Mouse (Mus musculus): ENCODE data around the gene Actrt2. TPM values are rescaled to one million over a fixed set of nuclear protein-coding genes. Genes with fewer than 3 reads are reported as not detected.
A peak's percentile ranks its signal among the peaks of the same experiment; 100 is the strongest.

The Actrt2 gene
- polyA plus RNA-seq, 1 experiment from 2014 or later = not detected

GRCm38 (mm10) chr4:154675441-154676000, 7.9 kb upstream of the Actrt2 start:
- H3K27me3 ChIP-seq = peaks cover 66% of the 10 kb centered on the region

GRCm38 (mm10) chr4:154674966-154675365, 7.3 kb upstream of the Actrt2 start:
- Histone ChIP-seq H3K27me3 (peaks cover 66% of the 10 kb centered on the region), H3K4me3 (no peak overlapping the region), H3K9ac (replicated peaks) (no peak overlapping the region), H3K36me3 (no peaks in the 10 kb centered on the region), H3K4me2 (replicated peaks) (peak overlapping the region; percentile 21), H3K27ac (replicated peaks) (no peak overlapping the region), H3K4me1 (peaks cover 11% of the 10 kb centered on the region), H3K9me3 (no peaks in the 10 kb centered on the region)
- 35% methylated on average over 15 of the region's 15 CpGs for WGBS
- ATAC-seq (ENCODE audit: low FRiP score, low read depth) = no peak

More at GRCm38 (mm10) chr4:154675441-154676000, 7.9 kb upstream of the Actrt2 start:
- Histone ChIP-seq H3K36me3 (no peaks in the 10 kb centered on the region), H3K4me3 (no peak overlapping the region), H3K27ac (replicated peaks) (no peak overlapping the region), H3K4me2 (replicated peaks) (no peak overlapping the region), H3K9me3 (no peaks in the 10 kb centered on the region), H3K4me1 (peaks cover 11% of the 10 kb centered on the region), H3K9ac (replicated peaks) (no peak overlapping the region)
- 73% methylated on average over 10 of the region's 10 CpGs for WGBS
- no peak for ATAC-seq (ENCODE audit: low FRiP score, low read depth)

DNA sequence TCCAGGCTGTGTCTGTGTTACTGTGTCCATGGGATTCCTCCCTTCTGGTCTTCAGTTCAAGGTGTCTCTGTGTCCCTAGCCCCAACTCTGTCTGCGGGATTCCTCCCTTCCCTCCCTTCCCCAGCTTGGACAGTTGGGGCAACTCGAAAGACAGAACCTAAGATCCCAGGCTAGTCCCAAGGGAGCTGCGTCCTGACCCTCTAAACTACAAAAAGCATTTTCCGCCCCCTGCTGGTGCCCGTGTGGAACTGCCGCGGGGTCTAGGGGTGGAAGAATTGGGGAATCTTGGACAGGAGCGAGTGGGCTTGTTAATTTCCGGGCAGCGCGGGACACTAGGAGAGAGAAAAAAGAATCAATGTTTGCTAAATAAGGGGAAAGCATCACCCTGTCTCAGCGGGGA, 6.9 kb upstream of the Actrt2 start:
- Histone ChIP-seq H3K27ac (replicated peaks) (no peak overlapping the region), H3K9ac (replicated peaks) (no peak overlapping the region), H3K4me2 (replicated peaks) (peak overlapping the region; percentile 21), H3K9me3 (no peaks in the 10 kb centered on the region), H3K4me1 (peaks cover 11% of the 10 kb centered on the region), H3K36me3 (no peaks in the 10 kb centered on the region), H3K27me3 (peaks cover 66% of the 10 kb centered on the region), H3K4me3 (no peak overlapping the region)
- 2% methylated on average over 12 of the region's 12 CpGs for WGBS
- no peak for ATAC-seq (ENCODE audit: low FRiP score, low read depth)

DNA sequence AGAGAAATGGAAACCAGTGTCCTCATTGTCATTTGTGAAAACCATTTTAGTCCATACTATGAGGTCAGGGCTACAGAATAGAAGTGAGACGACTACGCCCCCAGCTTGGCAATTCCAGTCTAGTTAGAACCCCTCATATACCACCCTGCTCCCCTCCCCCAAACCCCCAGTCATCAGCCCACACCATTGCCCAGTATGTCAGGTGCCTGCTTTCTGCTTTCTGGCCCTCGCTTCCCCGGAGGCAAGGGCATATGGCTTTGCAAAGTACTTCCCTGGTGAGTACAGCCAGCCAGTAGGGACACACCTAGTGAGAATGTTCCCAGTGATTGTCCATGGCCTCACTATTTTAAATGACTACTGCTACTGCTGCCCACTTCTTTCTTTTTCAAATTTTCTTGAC, 6.3 kb upstream of the Actrt2 start:
- no peak for ATAC-seq (ENCODE audit: low FRiP score, low read depth)
- Histone ChIP-seq H3K4me1 (peaks cover 11% of the 10 kb centered on the region), H3K4me2 (replicated peaks) (no peak overlapping the region), H3K4me3 (no peak overlapping the region), H3K27me3 (peaks cover 67% of the 10 kb centered on the region), H3K9ac (replicated peaks) (no peak overlapping the region), H3K36me3 (no peaks in the 10 kb centered on the region), H3K9me3 (no peaks in the 10 kb centered on the region), H3K27ac (replicated peaks) (no peak overlapping the region)
- 82% methylated on average over 4 of the region's 4 CpGs for WGBS

DNA sequence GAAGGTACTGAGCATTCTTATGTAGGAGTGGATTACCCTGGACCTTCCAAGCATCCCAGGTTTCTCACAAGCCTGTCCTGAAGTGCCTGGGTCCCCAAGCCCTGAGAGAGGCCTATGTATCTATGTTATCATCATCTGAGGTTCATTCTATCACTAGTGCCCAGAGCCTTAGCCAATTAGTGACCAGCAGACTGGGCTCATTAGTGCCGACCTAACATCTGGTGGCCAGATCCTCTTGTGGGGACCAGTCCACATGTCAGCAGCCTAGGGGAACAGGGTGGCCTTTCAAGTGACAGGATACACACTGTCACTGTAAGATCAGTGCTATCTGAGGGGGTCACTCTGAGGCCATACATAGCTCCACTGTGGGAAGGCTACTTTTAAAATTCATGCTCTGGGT, 4.4 kb upstream of the Actrt2 start:
- no peaks in the 10 kb centered on the region for H3K36me3 ChIP-seq
- H3K4me3 ChIP-seq = no peak overlapping the region
- no peak for ATAC-seq (ENCODE audit: low FRiP score, low read depth)
- peaks cover 11% of the 10 kb centered on the region for H3K4me1 ChIP-seq
- peaks cover 61% of the 10 kb centered on the region for H3K27me3 ChIP-seq
- no peaks in the 10 kb centered on the region for H3K9me3 ChIP-seq
- H3K9ac ChIP-seq (replicated peaks) = no peak overlapping the region
- no peak overlapping the region for H3K4me2 ChIP-seq (replicated peaks)
- 57% methylated on average over 1 of the region's 1 CpGs for WGBS
- no peak overlapping the region for H3K27ac ChIP-seq (replicated peaks)

- Histone ChIP-seq H3K4me2 (replicated peaks) (no peak overlapping the region), H3K27ac (replicated peaks) (no peak overlapping the region), H3K36me3 (no peaks in the 10 kb centered on the region), H3K4me3 (no peak overlapping the region), H3K9ac (replicated peaks) (no peak overlapping the region), H3K4me1 (peaks cover 11% of the 10 kb centered on the region), H3K9me3 (no peaks in the 10 kb centered on the region), H3K27me3 (peaks cover 61% of the 10 kb centered on the region)
- ATAC-seq (ENCODE audit: low FRiP score, low read depth) = no peak
- WGBS = 80% methylated on average over 8 of the region's 8 CpGs
Observed at GRCm38 (mm10) chr4:154671232-154671912, 3.7 kb upstream of the Actrt2 start.

- H3K4me3 ChIP-seq = no peak overlapping the region
- H3K27me3 ChIP-seq = peaks cover 55% of the 10 kb centered on the region
- H3K4me2 ChIP-seq (replicated peaks) = no peak overlapping the region
- H3K36me3 ChIP-seq = no peaks in the 10 kb centered on the region
- 60% methylated on average over 12 of the region's 12 CpGs for WGBS
- H3K27ac ChIP-seq (replicated peaks) = no peak overlapping the region
- H3K9ac ChIP-seq (replicated peaks) = no peak overlapping the region
- no peaks in the 10 kb centered on the region for H3K4me1 ChIP-seq
- ATAC-seq (ENCODE audit: low FRiP score, low read depth) = no peak
- H3K9me3 ChIP-seq = no peaks in the 10 kb centered on the region
Observed at GRCm38 (mm10) chr4:154662681-154663215, 4.9 kb downstream of the Actrt2 start.

DNA sequence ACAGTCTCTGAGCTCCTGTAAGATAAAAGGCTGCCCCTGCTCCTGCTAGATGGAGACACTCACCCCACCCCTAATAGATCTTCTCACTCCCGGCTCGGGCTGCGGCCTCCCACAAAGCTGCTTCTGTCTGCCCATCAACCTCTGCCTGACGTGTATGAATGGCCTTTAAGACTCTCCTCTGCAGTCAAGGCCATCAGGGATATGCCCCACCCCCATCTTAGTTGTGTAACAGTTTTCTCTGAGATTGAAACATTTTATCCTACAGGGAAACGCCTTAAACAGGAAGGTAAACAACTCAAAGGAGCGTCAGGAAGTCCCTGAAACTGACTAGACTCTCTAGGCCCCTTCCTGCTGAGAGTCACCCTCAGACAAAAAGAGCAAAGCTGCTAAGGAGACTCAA, 6.4 kb downstream of the Actrt2 start:
- Histone ChIP-seq H3K9me3 (no peaks in the 10 kb centered on the region), H3K27ac (replicated peaks) (no peak overlapping the region), H3K4me2 (replicated peaks) (no peak overlapping the region), H3K27me3 (peaks cover 45% of the 10 kb centered on the region), H3K4me1 (no peaks in the 10 kb centered on the region), H3K4me3 (no peak overlapping the region), H3K36me3 (no peaks in the 10 kb centered on the region), H3K9ac (replicated peaks) (no peak overlapping the region)
- 46% methylated on average over 6 of the region's 6 CpGs for WGBS
- ATAC-seq (ENCODE audit: low FRiP score, low read depth) = no peak

DNA sequence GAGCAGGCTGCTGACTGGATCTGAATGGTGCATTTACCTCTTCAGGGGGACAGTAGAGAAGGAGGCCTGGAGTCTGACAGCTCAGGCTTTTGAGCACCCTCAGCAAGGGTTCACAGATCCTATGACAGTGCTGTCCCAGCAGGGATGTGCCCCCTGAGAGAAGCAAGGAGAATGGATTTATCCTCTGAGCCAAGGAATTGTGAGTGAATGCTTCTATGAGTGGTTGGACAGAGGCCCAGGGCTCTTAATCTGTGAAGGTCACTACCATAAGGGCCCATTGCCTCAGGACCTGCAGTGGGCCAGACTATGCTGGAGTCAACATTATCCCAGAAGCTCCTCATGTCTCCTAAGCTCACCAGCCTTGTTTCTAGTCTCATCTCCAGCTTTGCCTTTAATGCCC, 7.6 kb downstream of the Actrt2 start:
- H3K27ac ChIP-seq (replicated peaks) = no peak overlapping the region
- no peaks in the 10 kb centered on the region for H3K4me1 ChIP-seq
- no peak for ATAC-seq (ENCODE audit: low FRiP score, low read depth)
- H3K36me3 ChIP-seq = no peaks in the 10 kb centered on the region
- no peak overlapping the region for H3K4me3 ChIP-seq
- H3K9ac ChIP-seq (replicated peaks) = no peak overlapping the region
- H3K27me3 ChIP-seq = peaks cover 45% of the 10 kb centered on the region
- no peak overlapping the region for H3K4me2 ChIP-seq (replicated peaks)
- H3K9me3 ChIP-seq = no peaks in the 10 kb centered on the region

DNA sequence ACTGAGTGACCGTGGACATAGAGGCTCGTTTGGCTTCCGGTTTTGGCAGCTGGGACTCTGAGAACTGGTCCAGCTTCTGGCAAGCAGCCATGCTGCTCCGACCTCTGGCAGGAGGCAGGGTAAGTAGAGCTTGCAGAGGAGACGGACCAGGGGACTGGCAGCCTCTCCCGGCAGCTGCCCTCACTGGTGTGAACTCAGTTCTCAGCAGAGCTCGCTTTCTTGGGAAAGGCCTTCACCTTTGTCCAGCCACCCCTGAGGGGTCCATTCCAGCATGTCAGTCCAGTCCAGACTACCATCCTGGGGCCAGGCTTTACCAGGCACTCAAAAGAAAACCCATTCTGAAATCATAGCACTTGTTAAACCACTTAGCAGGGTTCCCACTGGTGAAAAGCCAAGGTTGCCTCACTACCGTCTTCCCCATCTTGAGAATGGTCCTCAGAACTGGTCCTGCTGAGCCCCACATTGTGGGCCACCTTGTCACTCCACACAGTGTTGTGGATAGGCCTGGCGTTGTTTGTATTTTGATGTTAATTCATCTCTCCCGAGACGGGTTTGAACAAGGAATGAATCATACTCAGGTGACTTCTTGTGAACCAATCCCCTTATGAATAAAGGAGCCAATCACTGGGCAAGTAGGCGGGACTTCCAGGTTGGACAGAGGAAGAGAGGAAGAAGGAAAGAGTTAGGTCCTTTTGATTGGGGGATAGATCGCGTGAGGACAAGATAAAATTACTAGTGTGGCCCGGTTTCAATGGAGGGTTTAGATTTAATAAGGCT, 12.3 kb downstream of the Actrt2 start:
- Histone ChIP-seq H3K27me3 (peaks cover 35% of the 10 kb centered on the region), H3K4me3 (no peak overlapping the region), H3K4me1 (peaks cover 8% of the 10 kb centered on the region; the same call in 1 of the 2 replicates), H3K36me3 (no peaks in the 10 kb centered on the region), H3K9ac (replicated peaks) (no peak overlapping the region), H3K9me3 (no peaks in the 10 kb centered on the region), H3K4me2 (replicated peaks) (no peak overlapping the region), H3K27ac (replicated peaks) (no peak overlapping the region)
- no peak for ATAC-seq (ENCODE audit: low FRiP score, low read depth)
- WGBS = 86% methylated on average over 15 of the region's 15 CpGs

GRCm38 (mm10) chr4:154652494-154652893, 15.2 kb downstream of the Actrt2 start:
- Histone ChIP-seq H3K4me1 (peaks cover 8% of the 10 kb centered on the region; the same call in 1 of the 2 replicates), H3K4me3 (no peak overlapping the region), H3K9me3 (peaks cover 1% of the 10 kb centered on the region; the same call in 1 of the 2 replicates), H3K9ac (replicated peaks) (no peak overlapping the region), H3K27ac (replicated peaks) (no peak overlapping the region), H3K27me3 (peaks cover 47% of the 10 kb centered on the region), H3K36me3 (no peaks in the 10 kb centered on the region), H3K4me2 (replicated peaks) (no peak overlapping the region)
- ATAC-seq (ENCODE audit: low FRiP score, low read depth) = no peak
- 13% methylated on average over 5 of the region's 5 CpGs for WGBS

All from midbrain, embryonic 12.5 days (tissue).